Mouse (Mus musculus) gastrocnemius, postnatal 14 days (tissue): ENCODE results near the gene Ccdc115. TPM values are rescaled to one million over a fixed set of nuclear protein-coding genes. Genes with fewer than 3 reads are reported as not detected.
A peak's percentile ranks its signal among the peaks of the same experiment; 100 is the strongest.

Experiments used
- DNase-seq: peaks from one replicate; pipeline ENCODE4 v3.0.0; 2021; ENCODE audit warnings: mixed read lengths
- intact Hi-C: fragments of 180-260 bp; cut with DNase I; formaldehyde crosslinking; loops from one replicate; pipeline ENCODE4 v1.15.1; 2025; ENCODE audit warnings: low total_unique reads
- microRNA-seq, 2 experiments: library from miRNA; unstranded; fragments of <30 nt; microRNA quantifications; one replicate each; pipeline ENCODE4 v1.2.0; 2021
- total RNA-seq, 2 experiments: library from RNA; stranded (reverse); gene quantifications; 2 replicates each; pipeline ENCODE4 v1.2.3; 2021

Gene Ccdc115
- total RNA-seq, 2 experiments from 2014 or later, result 11.3 to 13.0 TPM

DNA sequence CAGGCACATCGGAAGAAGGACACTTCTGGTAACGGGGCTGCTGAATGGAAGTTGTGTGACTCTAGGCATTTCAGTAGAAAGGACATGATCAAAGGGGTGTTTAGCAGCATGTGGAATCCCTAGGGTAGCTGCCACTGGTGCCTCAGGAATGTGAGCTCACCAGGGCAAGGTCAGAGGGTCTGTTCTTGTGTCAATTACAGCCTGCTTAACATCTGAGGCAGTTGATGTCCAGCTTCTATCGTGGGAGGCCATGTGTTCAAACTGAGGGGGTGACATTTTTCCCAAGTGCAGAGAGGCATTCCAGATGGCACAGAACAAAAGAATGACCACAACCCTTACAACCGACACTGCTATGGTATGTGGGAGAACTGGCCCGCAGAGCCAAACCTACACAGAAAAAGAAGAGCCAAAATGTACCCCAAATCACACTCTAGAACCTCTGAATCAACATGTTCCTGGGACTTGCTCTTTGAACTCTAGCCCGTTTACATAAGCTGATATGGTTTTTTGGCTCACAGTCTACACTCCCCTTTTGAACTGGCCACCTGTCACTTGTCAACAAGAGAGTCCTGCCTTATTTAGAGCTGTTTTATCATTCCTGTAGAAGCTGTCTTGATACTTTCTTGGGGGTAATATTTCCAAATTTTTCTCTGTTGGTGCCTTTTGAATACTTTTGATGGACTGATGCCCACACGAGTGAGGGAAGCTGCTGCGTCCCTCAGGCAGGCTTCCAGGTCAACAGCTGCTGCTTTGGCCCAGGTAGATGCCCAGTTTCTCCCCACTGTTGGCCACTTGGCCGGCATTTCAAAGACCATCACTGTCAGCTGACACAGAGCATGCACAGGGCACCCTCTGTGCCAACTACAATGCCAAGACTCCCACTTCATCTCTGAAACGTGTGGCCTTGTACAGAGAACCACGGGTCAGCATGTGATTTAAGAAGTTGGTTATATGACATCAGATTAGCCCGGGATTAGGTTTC lies 51.8 kb downstream of the Ccdc115 start:
- intact Hi-C loops, result no loop called here
- DNase-seq, result peak; percentile 51

Small RNA genes lying within 50 kb of the gene (microRNA-seq; reads per million reads assigned to microRNA genes)
- gene Mir5103, result 0 reads per million in 2 experiments

Other genes with a start within 250 kb of the Ccdc115 start
- 10 to 100 TPM; 15.2 to 15.7 TPM for gene Imp4, start 179 bp upstream of the Ccdc115 start, total RNA-seq
- 1 to 10 TPM; 2.6 to 3.1 TPM for gene Ptpn18, start 20.1 kb upstream of the Ccdc115 start, total RNA-seq
- not detected for gene Prss39, start 58.7 kb upstream of the Ccdc115 start, total RNA-seq
- not detected for gene Cfc1, start 96.0 kb upstream of the Ccdc115 start, total RNA-seq
- gene Prss40, start 121.3 kb upstream of the Ccdc115 start, total RNA-seq, result not detected
- not detected for gene Amer3, start 140.0 kb upstream of the Ccdc115 start, total RNA-seq